Mouse (Mus musculus): ENCODE measurements around the gene Pold1. TPM values are rescaled to one million over a fixed set of nuclear protein-coding genes. Genes with fewer than 3 reads are reported as not detected.

Gene Pold1
- 81.9 and 86.6 TPM in 2 replicates for polyA plus RNA-seq (2011; ENCODE audit: insufficient read depth, insufficient read length, low read depth, missing spikeins)

GRCm38 (mm10) chr7:44548497-44549087, at the start of gene Pold1:
Pold1 (minus strand) TSS chr7:44548849.
- H3K36me3 ChIP-seq (ENCODE audit: control insufficient read depth, insufficient read depth, low read length, poor library complexity, severe bottlenecking) = peaks cover 12% of the 10 kb centered on the region

GRCm38 (mm10) chr7:44598336-44598735, 49.7 kb upstream of the Pold1 start:
- Histone ChIP-seq H3K27me3 (ENCODE audit: control insufficient read depth, insufficient read depth, low read length, poor library complexity, severe bottlenecking) (no peaks in the 10 kb centered on the region), H3K4me1 (ENCODE audit: control insufficient read depth, insufficient read depth, low read length) (peaks cover 5% of the 10 kb centered on the region), H3K9ac (ENCODE audit: low read depth, poor library complexity, severe bottlenecking) (no peak overlapping the region), H3K36me3 (ENCODE audit: control insufficient read depth, insufficient read depth, low read length, poor library complexity, severe bottlenecking) (peaks cover 8% of the 10 kb centered on the region), H3K9me3 (replicated peaks; ENCODE audit: control insufficient read depth, insufficient read depth, low read length, poor library complexity, severe bottlenecking) (no peaks in the 10 kb centered on the region), H3K4me3 (ENCODE audit: low read depth, low read length) (no peak overlapping the region), H3K27ac (ENCODE audit: insufficient read depth, low read length) (no peak overlapping the region)
- TF ChIP-seq CTCF (IDR thresholded peaks at IDR 0.05; ENCODE audit: low read depth, low read length) = no peak
- no peak for TF ChIP-seq POLR2A (IDR thresholded peaks at IDR 0.05; ENCODE audit: insufficient read depth, low read length)
- no peak for TF ChIP-seq EP300 (IDR thresholded peaks at IDR 0.05; ENCODE audit: insufficient read depth, low read depth, low read length)

More at GRCm38 (mm10) chr7:44548497-44549087, at the start of gene Pold1:
- peaks cover 5% of the 10 kb centered on the region for H3K4me1 ChIP-seq (ENCODE audit: control insufficient read depth, insufficient read depth, low read length)
- no peaks in the 10 kb centered on the region for H3K9me3 ChIP-seq (replicated peaks; ENCODE audit: control insufficient read depth, insufficient read depth, low read length, poor library complexity, severe bottlenecking)
- no peak for TF ChIP-seq EP300 (IDR thresholded peaks at IDR 0.05; ENCODE audit: insufficient read depth, low read depth, low read length)
- TF ChIP-seq CTCF (IDR thresholded peaks at IDR 0.05; ENCODE audit: low read depth, low read length) = peak; percentile 77
- TF ChIP-seq POLR2A (IDR thresholded peaks at IDR 0.05; ENCODE audit: insufficient read depth, low read length) = peak; percentile 64
- peak within 1 kb of the TSS; percentile 42 for H3K9ac ChIP-seq (ENCODE audit: low read depth, poor library complexity, severe bottlenecking)
- no peaks in the 10 kb centered on the region for H3K27me3 ChIP-seq (ENCODE audit: control insufficient read depth, insufficient read depth, low read length, poor library complexity, severe bottlenecking)
- H3K4me3 ChIP-seq (ENCODE audit: low read depth, low read length) = peak within 1 kb of the TSS; percentile 76
- peak within 1 kb of the TSS; percentile 23; the same call in 1 of the 2 replicates for H3K27ac ChIP-seq (ENCODE audit: insufficient read depth, low read length)

- Histone ChIP-seq H3K27ac (ENCODE audit: insufficient read depth, low read length) (no peak overlapping the region), H3K4me1 (ENCODE audit: control insufficient read depth, insufficient read depth, low read length) (peaks cover 5% of the 10 kb centered on the region), H3K36me3 (ENCODE audit: control insufficient read depth, insufficient read depth, low read length, poor library complexity, severe bottlenecking) (peaks cover 8% of the 10 kb centered on the region), H3K4me3 (ENCODE audit: low read depth, low read length) (no peak overlapping the region), H3K27me3 (ENCODE audit: control insufficient read depth, insufficient read depth, low read length, poor library complexity, severe bottlenecking) (no peaks in the 10 kb centered on the region), H3K9ac (ENCODE audit: low read depth, poor library complexity, severe bottlenecking) (no peak overlapping the region), H3K9me3 (replicated peaks; ENCODE audit: control insufficient read depth, insufficient read depth, low read length, poor library complexity, severe bottlenecking) (no peaks in the 10 kb centered on the region)
- TF ChIP-seq CTCF (IDR thresholded peaks at IDR 0.05; ENCODE audit: low read depth, low read length) = no peak
- TF ChIP-seq EP300 (IDR thresholded peaks at IDR 0.05; ENCODE audit: insufficient read depth, low read depth, low read length) = no peak
- no peak for TF ChIP-seq POLR2A (IDR thresholded peaks at IDR 0.05; ENCODE audit: insufficient read depth, low read length)
Observed at GRCm38 (mm10) chr7:44597666-44598065, 49.0 kb upstream of the Pold1 start.

- H3K4me3 ChIP-seq (ENCODE audit: low read depth, low read length) = no peak overlapping the region
- TF ChIP-seq POLR2A (IDR thresholded peaks at IDR 0.05; ENCODE audit: insufficient read depth, low read length) (no peak), CTCF (IDR thresholded peaks at IDR 0.05; ENCODE audit: low read depth, low read length) (no peak), EP300 (IDR thresholded peaks at IDR 0.05; ENCODE audit: insufficient read depth, low read depth, low read length) (no peak)
- H3K27ac ChIP-seq (ENCODE audit: insufficient read depth, low read length) = no peak overlapping the region
- H3K9ac ChIP-seq (ENCODE audit: low read depth, poor library complexity, severe bottlenecking) = no peak overlapping the region
- H3K27me3 ChIP-seq (ENCODE audit: control insufficient read depth, insufficient read depth, low read length, poor library complexity, severe bottlenecking) = no peaks in the 10 kb centered on the region
- no peaks in the 10 kb centered on the region for H3K9me3 ChIP-seq (replicated peaks; ENCODE audit: control insufficient read depth, insufficient read depth, low read length, poor library complexity, severe bottlenecking)
- peaks cover 5% of the 10 kb centered on the region for H3K4me1 ChIP-seq (ENCODE audit: control insufficient read depth, insufficient read depth, low read length)
- H3K36me3 ChIP-seq (ENCODE audit: control insufficient read depth, insufficient read depth, low read length, poor library complexity, severe bottlenecking) = peaks cover 8% of the 10 kb centered on the region
Observed at GRCm38 (mm10) chr7:44596996-44597538, 48.4 kb upstream of the Pold1 start.

- H3K27me3 ChIP-seq (ENCODE audit: control insufficient read depth, insufficient read depth, low read length, poor library complexity, severe bottlenecking) = no peaks in the 10 kb centered on the region
- H3K9ac ChIP-seq (ENCODE audit: low read depth, poor library complexity, severe bottlenecking) = no peak overlapping the region
- peaks cover 8% of the 10 kb centered on the region for H3K36me3 ChIP-seq (ENCODE audit: control insufficient read depth, insufficient read depth, low read length, poor library complexity, severe bottlenecking)
- no peak for TF ChIP-seq CTCF (IDR thresholded peaks at IDR 0.05; ENCODE audit: low read depth, low read length)
- TF ChIP-seq POLR2A (IDR thresholded peaks at IDR 0.05; ENCODE audit: insufficient read depth, low read length) = no peak
- no peak for TF ChIP-seq EP300 (IDR thresholded peaks at IDR 0.05; ENCODE audit: insufficient read depth, low read depth, low read length)
- no peaks in the 10 kb centered on the region for H3K9me3 ChIP-seq (replicated peaks; ENCODE audit: control insufficient read depth, insufficient read depth, low read length, poor library complexity, severe bottlenecking)
- H3K4me3 ChIP-seq (ENCODE audit: low read depth, low read length) = no peak overlapping the region
- no peak overlapping the region for H3K27ac ChIP-seq (ENCODE audit: insufficient read depth, low read length)
- peaks cover 2% of the 10 kb centered on the region for H3K4me1 ChIP-seq (ENCODE audit: control insufficient read depth, insufficient read depth, low read length)
Observed at GRCm38 (mm10) chr7:44596051-44596450, 47.4 kb upstream of the Pold1 start.

- H3K36me3 ChIP-seq (ENCODE audit: control insufficient read depth, insufficient read depth, low read length, poor library complexity, severe bottlenecking) = peaks cover 8% of the 10 kb centered on the region
- no peaks in the 10 kb centered on the region for H3K27me3 ChIP-seq (ENCODE audit: control insufficient read depth, insufficient read depth, low read length, poor library complexity, severe bottlenecking)
- H3K4me1 ChIP-seq (ENCODE audit: control insufficient read depth, insufficient read depth, low read length) = peaks cover 2% of the 10 kb centered on the region
- no peak for TF ChIP-seq POLR2A (IDR thresholded peaks at IDR 0.05; ENCODE audit: insufficient read depth, low read length)
- no peak for TF ChIP-seq CTCF (IDR thresholded peaks at IDR 0.05; ENCODE audit: low read depth, low read length)
- no peak for TF ChIP-seq EP300 (IDR thresholded peaks at IDR 0.05; ENCODE audit: insufficient read depth, low read depth, low read length)
- no peak overlapping the region for H3K9ac ChIP-seq (ENCODE audit: low read depth, poor library complexity, severe bottlenecking)
- no peaks in the 10 kb centered on the region for H3K9me3 ChIP-seq (replicated peaks; ENCODE audit: control insufficient read depth, insufficient read depth, low read length, poor library complexity, severe bottlenecking)
- no peak overlapping the region for H3K4me3 ChIP-seq (ENCODE audit: low read depth, low read length)
- no peak overlapping the region for H3K27ac ChIP-seq (ENCODE audit: insufficient read depth, low read length)
Observed at GRCm38 (mm10) chr7:44595131-44595561, 46.5 kb upstream of the Pold1 start.

Measured in ES-Bruce4 (cell line).